Mouse (Mus musculus): Measurements from ENCODE around the gene Cops7b. TPM values are rescaled to one million over a fixed set of nuclear protein-coding genes. Genes with fewer than 3 reads are reported as not detected.

Gene Cops7b
- polyA plus RNA-seq, 1 experiment from 2014 or later, result 52.9 TPM

DNA sequence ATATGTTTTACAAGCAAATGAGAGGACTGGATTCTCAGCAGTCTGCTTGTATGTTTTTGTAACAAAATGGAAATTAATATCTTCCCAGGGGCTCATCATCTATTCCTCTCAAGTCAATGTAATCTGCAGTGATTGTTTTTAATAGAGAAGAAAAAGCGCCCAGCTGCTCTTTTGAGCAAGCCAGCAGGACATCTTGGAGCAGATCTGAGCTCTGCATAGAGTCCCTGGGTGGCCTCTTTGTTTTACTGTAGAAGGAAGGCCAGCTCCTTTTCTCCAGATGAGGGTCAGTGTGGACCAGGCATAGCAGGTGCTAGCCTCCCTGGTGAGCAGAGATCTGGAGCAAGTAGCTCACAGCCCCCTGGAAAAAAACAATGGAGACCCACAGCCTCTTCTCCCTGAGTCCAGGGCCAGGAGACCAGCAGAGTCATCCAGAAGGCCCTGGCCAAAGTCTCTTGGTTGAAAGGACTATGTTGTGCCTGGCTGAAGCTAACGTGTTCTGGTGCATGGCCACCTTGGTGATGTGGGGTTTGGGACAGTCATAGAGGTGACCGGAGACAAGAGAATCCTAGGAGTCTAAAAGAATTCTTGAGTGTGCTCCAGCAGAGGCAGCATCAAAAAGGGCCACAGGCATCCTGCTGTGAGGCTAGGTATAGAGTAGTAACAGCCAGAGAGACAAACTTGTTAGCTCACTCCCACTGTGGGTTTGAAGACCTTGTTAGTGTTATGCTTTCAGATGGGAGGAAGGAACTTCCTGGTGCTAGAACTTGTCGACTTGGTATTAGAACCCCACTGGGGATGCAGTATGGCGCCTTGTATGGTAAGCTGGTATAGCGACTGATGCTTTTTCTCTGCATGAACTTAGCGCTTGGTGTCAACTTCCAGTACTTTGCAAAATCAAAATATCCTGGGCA lies 51.4 kb downstream of the Cops7b start:
- peak overlapping the region; percentile 7; the same call in 1 of the 2 replicates for H3K27ac ChIP-seq
- H3K27me3 ChIP-seq, result no peaks in the 10 kb centered on the region
- ATAC-seq (ENCODE audit: low FRiP score, low read depth), result no peak
- WGBS, result 65% methylated on average over 7 of the region's 7 CpGs
- no peaks in the 10 kb centered on the region for H3K36me3 ChIP-seq
- no peaks in the 10 kb centered on the region for H3K9me3 ChIP-seq
- peak overlapping the region; percentile 36 for H3K4me2 ChIP-seq (replicated peaks)
- H3K9ac ChIP-seq, result no peak overlapping the region
- H3K4me3 ChIP-seq, result no peak overlapping the region
- H3K4me1 ChIP-seq, result peaks cover 26% of the 10 kb centered on the region

DNA sequence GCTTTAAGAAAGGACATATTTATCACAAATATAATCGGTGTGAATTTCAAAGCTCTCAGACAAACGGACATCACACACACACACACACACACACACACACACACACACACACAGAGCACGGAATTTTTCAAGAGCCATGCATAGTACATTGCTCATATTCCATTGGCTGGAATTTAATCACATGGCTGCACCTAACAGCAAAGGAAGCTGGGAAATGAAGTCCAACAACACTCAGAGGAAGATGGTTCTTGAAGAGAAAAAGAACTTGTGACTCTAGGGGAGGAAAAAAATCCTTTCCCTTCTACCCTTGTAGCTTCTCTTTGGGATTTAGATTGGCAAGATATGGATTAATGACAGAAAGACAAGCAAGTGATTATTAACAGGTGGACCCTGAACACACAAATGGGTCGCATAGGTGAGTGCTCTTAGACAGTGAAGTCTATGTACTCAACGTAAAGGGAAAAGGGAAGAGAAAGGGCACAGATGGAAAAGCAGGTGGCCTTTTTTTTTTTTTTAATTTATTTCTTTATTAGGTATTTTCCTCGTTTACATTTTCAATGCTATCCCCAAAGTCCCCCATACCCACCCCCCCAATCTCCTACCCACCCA lies 52.2 kb downstream of the Cops7b start:
- Histone ChIP-seq H3K4me2 (replicated peaks) (peak overlapping the region; percentile 36), H3K27ac (no peak overlapping the region), H3K9me3 (no peaks in the 10 kb centered on the region), H3K9ac (no peak overlapping the region), H3K27me3 (no peaks in the 10 kb centered on the region), H3K36me3 (no peaks in the 10 kb centered on the region), H3K4me1 (peaks cover 26% of the 10 kb centered on the region), H3K4me3 (no peak overlapping the region)
- peak; percentile 73; the same call in 1 of the 2 replicates for ATAC-seq (ENCODE audit: low FRiP score, low read depth)
- 60% methylated on average over 6 of the region's 6 CpGs for WGBS

DNA sequence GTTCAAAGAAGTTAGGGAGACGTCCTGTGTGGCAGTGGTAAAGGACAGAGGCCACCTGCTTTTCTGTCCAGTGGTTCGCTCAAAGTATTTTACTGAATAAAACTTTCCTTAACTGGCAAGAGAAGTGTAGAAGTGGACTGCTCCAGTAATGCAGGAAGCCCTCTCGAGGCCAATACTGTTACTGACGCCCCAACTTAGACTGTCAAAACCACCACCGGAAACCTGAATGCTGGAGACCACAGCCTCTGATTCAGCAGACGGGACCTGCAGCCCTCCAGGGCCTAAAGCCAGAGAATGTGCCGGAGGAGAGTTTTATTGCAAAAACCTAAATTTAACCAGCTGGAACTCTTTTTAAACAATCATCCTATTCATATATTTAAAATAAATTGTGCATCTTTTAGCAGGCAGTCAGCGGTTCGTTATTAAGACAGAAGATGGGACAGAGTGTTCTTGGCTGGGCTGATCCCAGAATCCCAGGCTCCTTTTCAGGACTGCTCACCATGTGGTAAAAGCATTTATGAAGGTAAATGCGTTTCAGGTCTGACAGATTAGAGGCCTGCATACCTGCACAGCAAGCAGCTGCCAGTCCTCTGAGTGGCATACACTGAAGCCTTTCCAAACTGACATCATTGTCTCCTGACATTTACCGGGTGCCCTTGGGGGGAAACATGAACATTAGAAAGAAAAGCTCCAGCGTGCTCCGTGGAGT lies 60.6 kb downstream of the Cops7b start:
- H3K27ac ChIP-seq, result peak overlapping the region; percentile 55
- no peak overlapping the region for H3K4me3 ChIP-seq
- WGBS, result 24% methylated on average over 13 of the region's 13 CpGs

DNA sequence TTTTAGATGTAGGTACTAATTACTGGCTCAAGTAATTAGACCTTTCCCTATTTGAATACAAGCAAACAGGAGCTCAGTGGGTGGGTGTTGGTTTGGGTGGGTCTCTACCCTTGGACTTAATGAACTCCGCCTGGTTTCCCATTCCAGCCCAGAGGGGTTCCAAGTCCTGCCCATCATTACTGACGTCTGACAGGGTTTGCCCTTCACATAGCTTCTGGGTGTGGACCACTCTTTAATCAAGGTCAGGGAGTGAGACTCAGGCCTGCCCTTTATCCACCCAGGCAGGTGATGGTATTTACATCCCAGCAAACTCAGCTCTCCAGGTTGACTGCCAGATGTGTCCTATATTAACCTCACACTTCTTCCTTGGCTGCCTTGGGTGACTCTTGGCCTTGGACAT lies 64.8 kb downstream of the Cops7b start:
- no peak for ATAC-seq (ENCODE audit: low FRiP score, low read depth)
- 37% methylated on average over 2 of the region's 2 CpGs for WGBS
- Histone ChIP-seq H3K27me3 (no peaks in the 10 kb centered on the region), H3K4me3 (no peak overlapping the region), H3K36me3 (no peaks in the 10 kb centered on the region), H3K27ac (no peak overlapping the region), H3K4me2 (replicated peaks) (no peak overlapping the region), H3K9me3 (no peaks in the 10 kb centered on the region), H3K4me1 (peaks cover 20% of the 10 kb centered on the region), H3K9ac (no peak overlapping the region)

More for the DNA sequence above, 60.6 kb downstream of the Cops7b start:
- peak; percentile 88 for ATAC-seq (ENCODE audit: low FRiP score, low read depth)
- H3K4me1 ChIP-seq, result peaks cover 25% of the 10 kb centered on the region
- H3K27me3 ChIP-seq, result no peaks in the 10 kb centered on the region
- H3K9ac ChIP-seq, result no peak overlapping the region
- no peaks in the 10 kb centered on the region for H3K9me3 ChIP-seq
- H3K36me3 ChIP-seq, result no peaks in the 10 kb centered on the region
- H3K4me2 ChIP-seq (replicated peaks), result peak overlapping the region; percentile 30

DNA sequence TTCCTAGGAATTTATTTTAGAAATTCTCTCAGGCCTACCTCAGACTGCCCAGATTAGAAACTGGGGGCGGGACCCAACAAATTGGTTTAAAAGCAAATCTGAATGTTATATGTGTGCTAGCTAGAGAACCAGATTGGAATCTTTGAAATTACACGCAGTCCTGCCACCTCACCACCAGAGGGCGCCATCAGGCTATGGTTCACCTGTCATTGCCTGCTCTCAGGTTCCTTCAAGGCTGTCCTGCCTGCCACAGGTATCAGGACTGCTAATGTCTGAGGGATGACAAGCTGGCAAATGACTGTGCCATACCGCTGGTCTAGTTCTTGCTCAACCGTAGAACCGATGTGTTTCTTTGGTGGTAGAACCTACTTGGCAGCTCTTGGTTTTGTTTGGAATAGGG lies 67.6 kb downstream of the Cops7b start:
- H3K27me3 ChIP-seq, result no peaks in the 10 kb centered on the region
- H3K27ac ChIP-seq, result no peak overlapping the region
- no peaks in the 10 kb centered on the region for H3K36me3 ChIP-seq
- H3K4me2 ChIP-seq (replicated peaks), result no peak overlapping the region
- H3K4me1 ChIP-seq, result no peaks in the 10 kb centered on the region
- WGBS, result 16% methylated on average over 6 of the region's 6 CpGs
- H3K4me3 ChIP-seq, result no peak overlapping the region
- H3K9me3 ChIP-seq, result no peaks in the 10 kb centered on the region
- ATAC-seq (ENCODE audit: low FRiP score, low read depth), result no peak
- H3K9ac ChIP-seq, result no peak overlapping the region

DNA sequence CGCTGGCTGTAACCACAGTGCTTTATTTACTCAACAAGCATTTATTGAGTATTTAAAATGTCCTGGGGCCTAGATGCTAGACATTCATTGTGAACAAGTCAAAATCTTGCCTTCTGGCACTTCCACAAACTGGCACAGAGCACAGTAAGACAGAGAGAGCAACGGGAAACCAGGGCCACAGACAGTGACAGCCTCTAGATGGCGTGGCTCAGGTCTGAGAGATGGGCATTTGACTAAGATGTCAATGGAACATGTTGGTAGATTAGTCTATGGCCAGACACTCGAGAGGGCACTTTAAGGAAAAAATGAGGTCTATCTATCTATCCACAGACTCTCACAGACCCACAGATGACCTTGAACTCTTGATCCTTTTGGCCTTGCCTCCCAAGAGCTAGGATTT lies 70.0 kb downstream of the Cops7b start:
- H3K4me3 ChIP-seq, result no peak overlapping the region
- 61% methylated on average over 4 of the region's 4 CpGs for WGBS
- no peaks in the 10 kb centered on the region for H3K27me3 ChIP-seq
- no peak for ATAC-seq (ENCODE audit: low FRiP score, low read depth)
- no peak overlapping the region for H3K9ac ChIP-seq
- no peaks in the 10 kb centered on the region for H3K36me3 ChIP-seq
- H3K4me1 ChIP-seq, result no peaks in the 10 kb centered on the region
- H3K9me3 ChIP-seq, result no peaks in the 10 kb centered on the region
- no peak overlapping the region for H3K27ac ChIP-seq
- H3K4me2 ChIP-seq (replicated peaks), result no peak overlapping the region

DNA sequence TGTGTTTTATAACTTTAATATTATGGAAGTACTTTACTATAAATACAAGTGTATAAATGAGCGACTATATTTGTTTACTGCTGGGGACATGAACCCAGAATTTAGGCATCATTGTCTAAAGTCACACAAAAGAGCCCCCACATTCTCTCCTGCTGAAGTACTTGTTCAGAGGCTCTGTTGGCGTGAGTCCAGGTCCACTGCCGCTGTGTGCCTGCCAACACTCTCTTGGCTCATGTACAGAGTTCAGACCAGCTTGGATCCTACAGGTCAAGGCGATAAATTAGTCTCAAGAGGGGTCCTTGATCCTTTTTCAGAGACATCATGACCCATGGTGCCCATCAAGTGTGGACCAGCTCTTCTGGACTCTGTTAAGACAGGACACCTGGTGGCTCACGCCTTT lies 74.4 kb downstream of the Cops7b start:
- WGBS, result 86% methylated on average over 5 of the region's 5 CpGs
- Histone ChIP-seq H3K9me3 (no peaks in the 10 kb centered on the region), H3K4me1 (no peaks in the 10 kb centered on the region), H3K4me2 (replicated peaks) (no peak overlapping the region), H3K9ac (no peak overlapping the region), H3K4me3 (no peak overlapping the region), H3K27me3 (0 out of 2 replicates have a peak, but pooled peaks cover 4% of the 10 kb centered on the region), H3K27ac (no peak overlapping the region), H3K36me3 (no peaks in the 10 kb centered on the region)
- no peak for ATAC-seq (ENCODE audit: low FRiP score, low read depth)

Small RNA genes lying within 50 kb of the gene (microRNA-seq; reads per million reads assigned to microRNA genes)
- gene Gm22955, result not detected

Other genes starting within 250 kb of the Cops7b start
- 418 and 419 TPM in 2 replicates for gene Ncl, start 223.5 kb upstream of the Cops7b start, polyA plus RNA-seq (2015; fragmentation: Nextera tagmentation; extraction: Ambion mirVana)
- not detected in 2 replicates for gene Nmur1, start 156.7 kb upstream of the Cops7b start, polyA plus RNA-seq (2015; fragmentation: Nextera tagmentation; extraction: Ambion mirVana)
- gene Tex44, start 156.6 kb upstream of the Cops7b start, polyA plus RNA-seq (2015; fragmentation: Nextera tagmentation; extraction: Ambion mirVana), result not detected in 2 replicates
- 2,828 and 3,051 TPM in 2 replicates for gene Ptma, start 56.2 kb upstream of the Cops7b start, polyA plus RNA-seq (2015; fragmentation: Nextera tagmentation; extraction: Ambion mirVana)
- gene Pde6d, start 275 bp upstream of the Cops7b start, polyA plus RNA-seq (2015; fragmentation: Nextera tagmentation; extraction: Ambion mirVana), result 74.2 and 75.8 TPM in 2 replicates
- 5.3 and 5.9 TPM in 2 replicates for gene Nppc, start 87.7 kb downstream of the Cops7b start, polyA plus RNA-seq (2015; fragmentation: Nextera tagmentation; extraction: Ambion mirVana)
- gene Dis3l2, start 120.9 kb downstream of the Cops7b start, polyA plus RNA-seq (2015; fragmentation: Nextera tagmentation; extraction: Ambion mirVana), result 28.6 and 29.3 TPM in 2 replicates

Data from limb, embryonic 13.5 days (tissue).